Mouse (Mus musculus) bone marrow, adult 2 months (tissue): ENCODE measurements around the gene Adamts14. TPM values are rescaled to one million over a fixed set of nuclear protein-coding genes. Genes with fewer than 3 reads are reported as not detected.

ENCODE experiments used
- H3K27ac ChIP-seq: fragments of 200-500 bp; 2 replicates; pipeline ENCODE4 v1.5.1; 2012; ENCODE audit warnings: low read depth, mild to moderate bottlenecking, control low read depth, inconsistent platforms, low read length; ENCODE audit not compliant: control insufficient read depth, poor library complexity, insufficient read depth
- H3K4me1 ChIP-seq: fragments of 200-500 bp; 2 replicates; pipeline ENCODE4 v1.6.1; 2011; ENCODE audit warnings: low read length; ENCODE audit not compliant: control insufficient read depth, insufficient read depth
- H3K4me3 ChIP-seq: fragments of 200-500 bp; replicated peaks from 2 replicates; pipeline ENCODE3; 2011; ENCODE audit warnings: mild to moderate bottlenecking, low read depth, low read length, control low read depth; ENCODE audit not compliant: control insufficient read depth
- CTCF ChIP-seq: fragments of 200-500 bp; IDR thresholded peaks from 2 replicates; pipeline ENCODE4 v1.5.1; 2011; ENCODE audit warnings: low read length, control low read depth; ENCODE audit not compliant: control insufficient read depth, insufficient read depth
- POLR2A ChIP-seq: fragments of 200-500 bp; IDR thresholded peaks from 2 replicates; pipeline ENCODE4 v1.6.1; 2011; ENCODE audit warnings: low read depth, mild to moderate bottlenecking, control low read depth, low read length, borderline replicate concordance; ENCODE audit not compliant: control insufficient read depth
- WGBS: fragments of 180-500 bp; shearing (Covaris S2); methylation state at CpG from one replicate; pipeline ENCODE4 v1.1.7; 2018; 5-methylcytosine and 5-hydroxymethylcytosine counted together
- polyA plus RNA-seq: library from polyadenylated mRNA; stranded (reverse); fragments of >200 nt; gene quantifications from 2 replicates; pipeline ENCODE4 v1.2.4, GENCODE M21; 2011; ENCODE audit warnings: low replicate concordance; ENCODE audit not compliant: missing spikeins, insufficient read depth, insufficient read length

Adamts14 gene
- polyA plus RNA-seq, 1 experiment: 3.6 TPM

DNA sequence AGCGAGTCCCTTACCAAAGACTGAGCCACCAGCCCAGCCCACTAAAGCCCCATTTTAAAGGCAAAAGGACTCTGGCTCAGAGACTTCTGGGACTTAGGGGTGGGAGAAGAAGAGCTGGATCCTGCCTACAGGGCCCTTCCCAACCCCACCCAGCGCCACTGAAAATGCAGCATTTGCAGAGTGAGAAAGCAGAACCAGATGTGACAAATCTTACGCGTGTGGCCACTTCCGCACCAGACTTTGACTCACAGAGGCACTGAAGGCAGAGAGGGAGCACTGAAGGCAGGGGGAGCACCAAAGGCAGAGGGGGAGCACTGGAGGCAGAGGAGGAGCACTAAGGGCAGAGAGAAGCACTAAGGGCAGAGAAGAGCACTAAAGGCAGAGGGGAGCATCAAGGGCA lies 5.9 kb downstream of the Adamts14 start:
- WGBS: 34% methylated on average over 5 of the region's 5 CpGs
- H3K4me3 ChIP-seq: no peak overlapping the region
- H3K27ac ChIP-seq: no peak overlapping the region
- no peaks in the 10 kb centered on the region for H3K4me1 ChIP-seq
- TF ChIP-seq POLR2A: no peak
- no peak for TF ChIP-seq CTCF

DNA sequence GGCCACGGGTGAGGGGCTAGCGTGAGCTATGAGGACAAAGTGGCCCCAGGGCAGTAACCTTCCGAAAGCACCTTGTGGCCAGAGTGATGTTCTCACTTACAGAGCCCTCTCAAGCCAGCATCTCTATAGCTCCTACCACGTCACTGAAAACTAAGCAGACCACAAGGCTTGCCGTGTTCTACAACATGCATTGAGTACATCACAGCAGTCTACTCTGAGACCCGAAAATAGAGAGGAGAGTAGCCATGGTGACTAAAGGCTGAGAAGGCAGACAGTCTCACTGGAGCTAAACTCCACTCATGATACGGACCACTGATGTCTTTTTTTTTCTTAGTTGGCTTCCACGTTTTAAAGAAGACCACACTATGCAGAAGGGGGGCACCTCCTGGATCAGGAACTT lies 9.6 kb downstream of the Adamts14 start:
- H3K27ac ChIP-seq: no peak overlapping the region
- TF ChIP-seq CTCF (no peak), POLR2A (no peak)
- no peaks in the 10 kb centered on the region; the same call in 1 of the 2 replicates for H3K4me1 ChIP-seq
- no peak overlapping the region for H3K4me3 ChIP-seq
- WGBS: 75% methylated on average over 8 of the region's 8 CpGs

DNA sequence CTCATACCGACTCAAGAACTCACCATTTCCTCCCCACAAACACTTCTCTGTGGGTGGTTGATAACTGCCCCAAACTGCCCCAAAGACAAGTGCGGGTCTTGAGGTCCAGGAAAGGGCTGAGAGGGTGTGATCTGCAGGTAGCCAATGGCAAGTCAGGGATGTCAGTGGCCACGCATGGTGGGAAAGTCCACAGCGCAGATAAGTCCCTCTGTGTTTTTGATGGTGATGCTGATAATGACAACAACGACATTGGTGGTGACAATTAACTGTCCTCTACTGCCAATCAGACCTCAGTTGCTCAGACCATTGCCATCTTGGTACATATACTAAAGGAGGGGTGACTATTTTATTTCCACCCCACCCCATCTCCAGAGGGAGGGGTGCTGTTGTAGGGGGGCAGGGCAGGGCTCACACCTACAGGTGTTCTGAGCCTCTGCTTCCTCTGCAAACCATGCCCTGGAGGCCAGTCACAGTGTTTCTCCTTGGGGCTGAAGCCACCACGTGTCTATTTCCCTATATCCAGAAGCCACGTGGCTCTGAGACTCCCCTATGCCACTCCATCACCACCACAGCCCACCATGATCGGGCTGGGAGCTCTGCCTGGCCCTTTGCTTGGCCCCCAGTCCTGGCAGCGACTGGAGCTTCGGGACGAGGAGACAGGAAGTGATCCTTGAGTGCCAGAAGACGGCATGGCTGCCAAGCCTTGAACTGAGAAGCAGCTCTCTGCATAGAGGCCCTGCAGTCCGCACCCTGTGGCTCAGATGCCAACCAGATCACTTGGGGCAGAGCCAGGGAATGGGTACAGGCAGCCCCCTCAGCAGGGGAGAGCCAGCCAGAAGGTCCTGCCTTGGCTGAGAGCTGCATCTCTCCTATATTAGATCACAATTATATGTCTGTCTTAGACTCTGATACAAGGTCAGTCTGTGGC lies 11.7 kb downstream of the Adamts14 start:
- Histone ChIP-seq H3K27ac (no peak overlapping the region), H3K4me3 (no peak overlapping the region), H3K4me1 (no peaks in the 10 kb centered on the region; the same call in 1 of the 2 replicates)
- TF ChIP-seq POLR2A (no peak), CTCF (no peak)
- WGBS: 41% methylated on average over 13 of the region's 13 CpGs

DNA sequence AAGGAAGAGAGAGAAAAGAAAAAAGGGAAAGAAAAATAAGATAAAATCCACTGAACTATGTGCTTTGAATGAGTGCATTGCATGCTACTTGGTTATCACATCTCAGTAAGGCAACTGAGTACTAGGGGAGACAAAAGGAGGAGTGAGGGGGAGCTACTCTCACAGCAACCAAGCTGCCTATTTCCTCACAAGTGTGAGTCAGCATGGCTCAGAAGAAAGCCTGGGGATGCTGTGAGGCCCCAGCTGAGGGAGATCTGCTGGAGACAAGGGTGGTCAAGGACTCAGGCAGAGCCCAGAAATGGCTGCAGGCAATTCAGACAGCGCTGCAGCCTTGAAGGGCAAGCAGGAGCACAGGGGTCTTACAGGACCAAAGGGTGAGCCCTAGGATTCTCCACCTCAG lies 15.1 kb downstream of the Adamts14 start:
- Histone ChIP-seq H3K27ac (no peak overlapping the region), H3K4me1 (no peaks in the 10 kb centered on the region; the same call in 1 of the 2 replicates), H3K4me3 (no peak overlapping the region)
- TF ChIP-seq POLR2A: no peak
- TF ChIP-seq CTCF: no peak
- WGBS: 77% methylated on average over 1 of the region's 1 CpGs

DNA sequence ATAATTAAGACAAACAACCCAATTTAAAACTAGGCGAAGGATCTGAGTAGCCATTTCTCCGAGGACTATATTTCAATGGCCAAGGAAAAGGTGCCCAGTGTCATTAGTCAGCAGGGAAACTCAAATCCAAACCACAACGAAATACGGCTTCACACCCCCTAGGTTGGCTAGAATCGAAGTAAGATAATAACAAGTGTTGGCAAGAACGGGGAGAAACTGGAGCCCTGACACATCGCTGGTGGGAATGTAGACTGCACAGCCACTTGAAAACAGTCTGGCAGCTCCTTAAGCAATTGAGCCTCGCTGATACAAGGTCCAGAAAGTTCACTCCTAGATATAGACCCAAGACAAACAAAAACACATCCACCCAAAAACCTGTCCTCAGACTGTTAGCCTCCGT lies 16.6 kb downstream of the Adamts14 start:
- TF ChIP-seq POLR2A (no peak), CTCF (no peak)
- WGBS: 87% methylated on average over 9 of the region's 9 CpGs
- H3K27ac ChIP-seq: no peak overlapping the region
- H3K4me3 ChIP-seq: no peak overlapping the region
- no peaks in the 10 kb centered on the region; the same call in 1 of the 2 replicates for H3K4me1 ChIP-seq

DNA sequence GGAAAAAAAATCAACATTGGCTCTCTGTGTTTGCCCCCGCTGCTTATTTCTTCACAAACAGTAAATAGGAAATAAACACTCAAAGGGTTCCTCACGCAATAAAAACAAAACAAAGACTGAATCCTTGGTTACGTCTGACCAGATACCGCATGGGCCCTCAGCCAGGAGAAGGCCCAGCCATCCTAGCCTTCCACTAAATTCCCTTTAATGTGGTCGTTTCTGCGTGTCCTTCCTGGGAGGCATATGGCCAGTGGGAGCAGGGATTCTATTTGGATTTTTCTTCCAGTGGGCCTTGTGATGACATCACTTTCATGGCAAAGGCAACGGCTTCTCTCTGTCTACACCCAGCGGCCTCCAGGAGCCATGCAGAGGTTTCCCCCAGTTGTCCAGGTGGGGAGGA lies 18.0 kb downstream of the Adamts14 start:
- H3K4me3 ChIP-seq: no peak overlapping the region
- H3K4me1 ChIP-seq: no peaks in the 10 kb centered on the region
- H3K27ac ChIP-seq: no peak overlapping the region
- TF ChIP-seq CTCF (no peak), POLR2A (no peak)
- WGBS: 85% methylated on average over 8 of the region's 8 CpGs

DNA sequence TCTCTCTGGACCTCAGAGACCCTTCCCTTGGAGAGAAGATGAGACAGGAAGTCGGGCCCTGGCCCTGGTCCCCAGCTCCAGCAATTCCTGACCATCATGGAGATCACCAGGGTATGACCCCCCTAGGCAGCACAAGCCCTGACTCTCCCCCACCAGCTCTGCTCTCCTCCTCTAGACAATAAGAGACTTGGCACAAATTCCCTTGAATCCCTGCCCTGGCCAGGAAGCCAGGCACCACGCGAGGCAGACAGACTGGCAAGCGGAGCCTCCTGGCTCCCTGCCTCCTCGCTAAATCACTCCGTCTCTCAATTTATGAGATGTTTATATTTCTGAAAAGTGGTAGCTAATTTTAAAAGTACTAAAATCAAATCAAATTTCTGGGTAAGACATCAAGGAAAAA lies 18.5 kb downstream of the Adamts14 start:
- Histone ChIP-seq H3K4me3 (no peak overlapping the region), H3K4me1 (no peaks in the 10 kb centered on the region), H3K27ac (no peak overlapping the region)
- TF ChIP-seq POLR2A: no peak
- no peak for TF ChIP-seq CTCF
- WGBS: 80% methylated on average over 6 of the region's 6 CpGs

DNA sequence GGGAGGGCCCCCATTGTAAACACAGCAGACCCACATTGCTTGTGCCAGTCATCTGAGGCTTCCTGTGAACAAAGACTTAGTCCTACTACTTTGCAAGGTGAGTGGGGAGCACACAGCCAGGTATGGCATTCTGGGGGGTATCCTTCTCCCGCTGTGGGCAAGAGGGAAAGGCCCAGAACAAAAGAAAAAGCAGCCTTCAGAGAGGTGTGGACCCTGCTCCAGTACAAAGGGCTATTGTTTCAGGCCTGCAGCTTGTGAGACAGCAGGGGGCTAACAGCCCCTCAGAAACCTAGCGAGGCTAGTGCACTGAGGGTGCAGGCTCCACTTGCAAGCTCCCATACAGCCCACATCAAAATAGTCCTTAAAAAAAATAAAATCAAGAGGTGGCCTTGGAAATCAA lies 23.3 kb downstream of the Adamts14 start:
- Histone ChIP-seq H3K27ac (no peak overlapping the region), H3K4me1 (no peaks in the 10 kb centered on the region), H3K4me3 (no peak overlapping the region)
- no peak for TF ChIP-seq POLR2A
- TF ChIP-seq CTCF: no peak
- WGBS: 71% methylated on average over 2 of the region's 2 CpGs

DNA sequence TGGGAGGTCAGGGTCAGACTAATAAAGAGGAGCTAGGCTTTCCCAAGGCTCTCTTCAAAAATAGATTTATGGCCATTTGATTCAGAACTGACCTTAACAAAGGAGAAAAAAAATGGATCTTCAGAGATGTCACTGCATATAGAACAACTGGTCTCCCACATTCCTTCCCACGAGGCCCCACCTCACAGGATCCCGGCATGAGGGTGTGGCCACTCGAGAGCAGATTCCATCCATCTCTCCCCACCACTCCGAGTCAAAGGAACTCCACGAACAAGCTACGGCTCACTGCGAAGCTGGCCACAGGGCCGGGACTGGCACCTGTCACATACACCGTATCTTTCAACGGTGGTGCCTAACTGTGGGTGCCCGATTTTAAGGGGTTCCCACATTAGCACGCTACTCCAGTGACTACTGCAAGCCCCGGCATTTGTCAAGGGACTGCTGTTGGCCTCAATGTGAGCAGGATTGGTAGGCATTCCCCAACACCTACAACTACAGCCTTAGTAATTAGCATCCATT lies 24.6 kb downstream of the Adamts14 start:
- no peak overlapping the region for H3K27ac ChIP-seq
- no peak overlapping the region for H3K4me3 ChIP-seq
- TF ChIP-seq CTCF (no peak), POLR2A (no peak)
- H3K4me1 ChIP-seq: no peaks in the 10 kb centered on the region
- 84% methylated on average over 13 of the region's 13 CpGs for WGBS
